Mouse (Mus musculus) kidney, adult 2 months (tissue): ENCODE results near the gene Wwox. TPM values are rescaled to one million over a fixed set of nuclear protein-coding genes. Genes with fewer than 3 reads are reported as not detected.

ENCODE experiments used
- DNase-seq: peaks from one replicate; pipeline ENCODE4 v3.0.0; 2021
- H3K27ac ChIP-seq: fragments of 200-500 bp; 2 replicates; pipeline ENCODE4 v1.5.1; 2012; ENCODE audit warnings: low read depth, low read length, control low read depth, inconsistent platforms; ENCODE audit not compliant: insufficient read depth
- H3K27me3 ChIP-seq: fragments of 200-500 bp; replicated peaks from 2 replicates; pipeline ENCODE4 v1.6.1; 2012; ENCODE audit warnings: mild to moderate bottlenecking, moderate library complexity, low read length, inconsistent platforms; ENCODE audit not compliant: control insufficient read depth, insufficient read depth
- H3K36me3 ChIP-seq: fragments of 200-500 bp; 2 replicates; pipeline ENCODE4 v1.6.1; 2012; ENCODE audit warnings: mild to moderate bottlenecking, moderate library complexity, low read length, inconsistent platforms; ENCODE audit not compliant: control insufficient read depth, insufficient read depth
- H3K4me1 ChIP-seq: fragments of 200-500 bp; 2 replicates; pipeline ENCODE4 v1.6.1; 2011; ENCODE audit warnings: low read length; ENCODE audit not compliant: control insufficient read depth, insufficient read depth
- H3K4me3 ChIP-seq: fragments of 200-500 bp; 2 replicates; pipeline ENCODE4 v1.5.1; 2011; ENCODE audit warnings: mild to moderate bottlenecking, low read depth, low read length, control low read depth; ENCODE audit not compliant: insufficient read depth
- CTCF ChIP-seq: fragments of 200-500 bp; conservative IDR thresholded peaks from 2 replicates; pipeline ENCODE4 v1.5.1; 2011; ENCODE audit warnings: low read depth, mild to moderate bottlenecking, control low read depth, low read length, moderate library complexity, mixed read lengths; ENCODE audit not compliant: insufficient read depth, insufficient read length
- POLR2A ChIP-seq: fragments of 200-500 bp; IDR thresholded peaks from one replicate; pipeline ENCODE4 v1.6.1; 2011; ENCODE audit warnings: low read depth, low read length, control low read depth
- WGBS: fragments of 180-500 bp; shearing (Covaris S2); methylation state at CpG from one replicate; pipeline ENCODE4 v1.1.7; 2018; 5-methylcytosine and 5-hydroxymethylcytosine counted together
- polyA plus RNA-seq: library from polyadenylated mRNA; depleted of rRNA; stranded (reverse); fragments of >200 nt; gene quantifications from 2 replicates; pipeline ENCODE4 v1.2.3, GENCODE M21; 2012

Gene Wwox
- polyA plus RNA-seq, 1 experiment, result 15.3 TPM

DNA sequence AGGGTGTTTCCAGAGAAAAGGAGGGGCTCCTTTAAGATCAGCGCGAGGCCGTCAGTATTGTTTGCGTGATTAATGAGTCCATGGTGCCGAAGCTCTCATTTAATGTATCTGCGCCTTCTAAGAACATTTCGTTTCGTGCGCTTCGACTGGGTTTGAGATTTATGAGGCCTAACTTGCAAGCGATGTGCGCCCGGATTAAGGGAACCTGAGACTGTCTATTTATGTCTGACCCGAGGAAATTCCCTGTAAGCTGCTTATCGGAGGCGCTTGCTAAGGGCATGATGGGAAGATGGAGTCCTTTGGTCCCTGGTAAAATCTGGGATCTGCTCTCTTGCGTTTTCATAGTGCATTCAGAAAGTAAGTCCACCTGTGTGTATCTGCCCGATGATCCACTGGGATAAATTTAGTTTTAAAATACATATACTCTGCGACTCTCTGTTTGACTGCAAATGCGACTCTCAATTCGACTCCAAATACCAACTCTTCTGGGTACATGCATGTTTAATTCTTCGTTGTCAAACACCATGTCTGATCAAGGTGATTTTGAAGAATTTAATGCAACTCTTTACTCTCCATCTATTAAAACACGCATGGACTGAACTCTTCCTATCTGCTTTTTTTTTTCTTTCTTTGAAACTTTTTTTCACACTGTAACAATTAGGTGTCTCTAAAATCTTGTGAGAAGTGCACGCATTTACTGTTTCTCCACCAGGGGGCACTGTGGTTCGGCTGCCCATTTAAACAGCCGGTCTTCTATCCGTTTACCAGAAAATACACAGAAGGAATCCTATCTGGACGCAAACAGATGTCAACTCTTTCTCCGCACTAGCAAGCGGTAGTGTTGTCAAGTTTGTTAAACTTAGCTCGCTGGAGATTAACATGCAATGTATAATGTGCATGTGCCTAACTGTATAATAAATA lies 331.7 kb downstream of the Wwox start:
- H3K4me3 ChIP-seq, result no peak overlapping the region
- peaks cover 5% of the 10 kb centered on the region for H3K4me1 ChIP-seq
- 35% methylated on average over 31 of the region's 31 CpGs for WGBS
- H3K27me3 ChIP-seq, result no peaks in the 10 kb centered on the region
- H3K27ac ChIP-seq, result no peak overlapping the region
- DNase-seq, result peak; percentile 71
- TF ChIP-seq CTCF (peak; percentile 73), POLR2A (no peak)
- H3K36me3 ChIP-seq, result no peaks in the 10 kb centered on the region

DNA sequence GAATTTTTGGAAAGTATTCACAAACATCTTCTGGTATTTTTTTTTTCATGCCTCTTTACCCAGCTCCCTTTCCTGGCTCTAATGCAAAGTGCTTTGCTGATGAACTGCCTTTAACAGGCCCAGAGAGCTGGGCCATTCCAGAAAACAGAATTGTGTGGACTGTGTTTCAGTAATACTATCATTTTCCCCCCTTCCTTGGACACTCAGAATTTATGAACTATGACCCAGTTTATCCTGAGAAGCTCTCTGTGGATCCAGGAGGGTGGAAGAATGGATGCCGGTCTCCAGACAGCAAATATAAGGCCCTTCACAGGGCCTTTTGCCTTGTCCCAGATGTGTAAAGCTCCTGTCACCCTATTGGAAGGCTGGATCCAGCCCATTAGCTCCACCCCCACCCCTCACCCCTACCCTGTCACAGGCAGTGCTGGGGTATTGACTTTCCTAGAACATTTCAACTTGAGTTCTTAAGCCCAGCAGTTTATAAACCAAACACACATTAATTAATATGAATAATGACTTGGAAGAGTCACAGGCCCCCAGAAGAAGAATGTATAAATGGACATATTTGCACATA lies 332.9 kb downstream of the Wwox start:
- WGBS, result 89% methylated on average over 1 of the region's 1 CpGs

DNA sequence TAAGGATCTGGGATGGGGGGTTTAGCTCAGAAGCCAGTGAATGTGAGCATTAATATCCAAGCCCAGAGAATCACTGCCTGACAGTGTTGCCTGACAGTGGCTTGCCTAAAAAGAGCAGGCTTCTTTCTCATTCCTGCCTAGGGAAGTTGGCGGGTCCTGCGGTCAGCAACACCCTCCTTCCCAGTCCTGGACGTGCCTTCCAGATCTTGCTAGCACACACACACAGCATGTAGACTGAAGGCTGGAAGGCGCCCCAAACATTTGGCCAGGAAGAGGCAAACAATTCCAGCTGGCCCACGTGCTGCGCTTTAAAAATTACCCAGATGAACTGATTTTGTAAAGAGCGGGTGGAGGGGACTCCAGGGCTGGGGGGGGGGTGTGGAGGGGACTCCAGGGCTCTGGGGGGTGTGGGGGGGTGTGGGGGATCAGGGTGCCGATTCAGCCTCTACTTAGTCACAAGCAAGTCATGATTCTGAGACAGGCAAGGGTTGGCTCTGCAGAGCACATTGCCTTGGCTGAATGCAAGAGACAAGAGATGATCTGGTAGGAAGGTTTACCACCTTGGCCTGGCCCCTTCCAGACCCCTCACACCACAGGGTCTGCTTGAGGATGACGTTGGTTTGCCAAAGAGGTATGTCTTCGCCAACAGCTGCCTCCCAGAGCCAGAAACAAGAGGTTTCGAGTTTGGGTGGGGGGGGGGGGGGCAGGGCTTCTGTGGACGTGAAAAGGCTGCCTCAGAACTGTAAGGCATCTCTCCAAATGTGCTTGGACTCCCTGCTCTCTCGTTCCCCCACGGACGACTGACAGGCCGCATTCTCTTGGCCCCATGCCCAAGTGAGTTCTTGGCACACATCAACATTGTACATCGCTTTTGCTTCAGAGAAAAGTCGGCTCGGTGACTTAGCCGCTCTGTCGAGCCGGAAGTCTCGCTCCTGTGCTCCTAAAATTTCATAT lies 334.3 kb downstream of the Wwox start:
- peak; percentile 92 for DNase-seq
- 18% methylated on average over 23 of the region's 23 CpGs for WGBS
- TF ChIP-seq CTCF (no peak), POLR2A (no peak)
- Histone ChIP-seq H3K27ac (no peak overlapping the region), H3K4me1 (peaks cover 8% of the 10 kb centered on the region), H3K4me3 (no peak overlapping the region), H3K36me3 (no peaks in the 10 kb centered on the region), H3K27me3 (no peaks in the 10 kb centered on the region)

More for the DNA sequence above, 332.9 kb downstream of the Wwox start:
- no peaks in the 10 kb centered on the region for H3K27me3 ChIP-seq
- DNase-seq, result no peak
- peaks cover 6% of the 10 kb centered on the region for H3K4me1 ChIP-seq
- no peaks in the 10 kb centered on the region for H3K36me3 ChIP-seq
- H3K27ac ChIP-seq, result no peak overlapping the region
- H3K4me3 ChIP-seq, result no peak overlapping the region
- TF ChIP-seq POLR2A, result no peak
- no peak for TF ChIP-seq CTCF

- no peak overlapping the region for H3K27ac ChIP-seq
- no peak overlapping the region for H3K4me3 ChIP-seq
- H3K4me1 ChIP-seq, result peaks cover 8% of the 10 kb centered on the region
- WGBS, result 43% methylated on average over 6 of the region's 6 CpGs
- DNase-seq, result no peak
- TF ChIP-seq POLR2A (no peak), CTCF (no peak)
- H3K36me3 ChIP-seq, result no peaks in the 10 kb centered on the region
- H3K27me3 ChIP-seq, result no peaks in the 10 kb centered on the region
These were observed 334.9 kb downstream of the Wwox start for GRCm38 (mm10) chr8:114774415-114774775.

- no peaks in the 10 kb centered on the region for H3K27me3 ChIP-seq
- H3K4me1 ChIP-seq, result peaks cover 8% of the 10 kb centered on the region
- no peaks in the 10 kb centered on the region for H3K36me3 ChIP-seq
- DNase-seq, result no peak
- TF ChIP-seq POLR2A (no peak), CTCF (no peak)
- no peak overlapping the region for H3K27ac ChIP-seq
- no peak overlapping the region for H3K4me3 ChIP-seq
- 72% methylated on average over 8 of the region's 8 CpGs for WGBS
These were observed 336.1 kb downstream of the Wwox start for GRCm38 (mm10) chr8:114775543-114775942.

- DNase-seq, result no peak
- Histone ChIP-seq H3K27me3 (no peaks in the 10 kb centered on the region), H3K4me3 (no peak overlapping the region), H3K36me3 (no peaks in the 10 kb centered on the region), H3K4me1 (peaks cover 8% of the 10 kb centered on the region), H3K27ac (no peak overlapping the region)
- TF ChIP-seq CTCF (no peak), POLR2A (no peak)
- 91% methylated on average over 9 of the region's 9 CpGs for WGBS
These were observed 337.2 kb downstream of the Wwox start for GRCm38 (mm10) chr8:114776696-114777095.
